Mouse (Mus musculus): ENCODE measurements around the gene Arhgdib.

DNA sequence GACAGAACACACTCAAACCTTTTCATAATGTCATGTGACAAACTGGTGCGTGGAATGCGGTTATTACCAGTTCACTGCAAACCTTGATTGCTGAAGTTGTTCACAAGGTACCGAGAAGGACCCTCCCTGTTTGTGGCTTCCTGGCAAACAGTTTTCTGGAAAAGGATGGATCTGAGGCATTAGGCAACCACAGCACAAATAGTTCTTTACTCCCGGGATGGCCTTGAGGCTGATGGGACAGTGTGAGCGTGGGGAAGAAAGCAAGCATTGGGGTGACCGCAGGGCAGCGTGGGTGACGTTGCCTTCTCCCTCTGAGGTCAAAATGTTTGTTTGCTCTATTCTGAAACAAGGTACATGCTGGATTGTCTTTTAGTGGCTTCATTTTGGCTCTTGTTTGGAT is 13.0 kb upstream of the Arhgdib start:
- TF ChIP-seq CTCF (IDR thresholded peaks at IDR 0.05; ENCODE audit: low read depth) (no peak), EP300 (IDR thresholded peaks at IDR 0.05; ENCODE audit: low read depth) (no peak)
